Mouse (Mus musculus) left cerebral cortex, postnatal 4 days (tissue): ENCODE measurements around the gene Gm42791. TPM values are rescaled to one million over a fixed set of nuclear protein-coding genes. Genes with fewer than 3 reads are reported as not detected.

ENCODE experiments used
- total RNA-seq, 2 experiments: library from RNA; stranded (reverse); gene quantifications; 2 replicates each; pipeline ENCODE4 v1.2.3; 2021

Gm42791 gene
- total RNA-seq, 2 experiments from 2014 or later: 9.4 to 16.6 TPM

Other genes with a start within 250 kb of the Gm42791 start
- 10 to 100 TPM; 53.5 to 57.3 TPM for gene Katnal1, start 65.8 kb downstream of the Gm42791 start, total RNA-seq
- gene Uspl1, start 189.2 kb upstream of the Gm42791 start, total RNA-seq: 10 to 100 TPM; 53.5 to 61.5 TPM
- gene Hmgb1, start 189.3 kb upstream of the Gm42791 start, total RNA-seq: 100 to 1,000 TPM; 291 to 345 TPM